Mouse (Mus musculus) embryonic fibroblast, embryonic 13.5 days (primary cell): ENCODE measurements at regions not wholly inside any gene's neighbourhood (a gene's known extent, or its start where the extent isn't known, plus 50 kb on each side); places are given as distances from the start of the nearest gene placed in this dataset.

ENCODE experiments used
- CTCF ChIP-seq: IDR thresholded peaks from 2 replicates; pipeline ENCODE4 v1.5.1; 2011; ENCODE audit warnings: mild to moderate bottlenecking, control low read depth, low read length, moderate library complexity, borderline replicate concordance; ENCODE audit not compliant: insufficient read depth
- POLR2A ChIP-seq: IDR thresholded peaks from 2 replicates; pipeline ENCODE4 v1.6.1; 2011; ENCODE audit warnings: low read depth, mild to moderate bottlenecking, control low read depth, low read length, moderate library complexity

GRCm38 (mm10) chr1:193649400-193649799, 279.3 kb upstream of the Camk1g start:
- no peak for TF ChIP-seq CTCF
- TF ChIP-seq POLR2A, result no peak
